ENCODE assay signal across 9 mouse cellular contexts in the genomic region with DNA sequence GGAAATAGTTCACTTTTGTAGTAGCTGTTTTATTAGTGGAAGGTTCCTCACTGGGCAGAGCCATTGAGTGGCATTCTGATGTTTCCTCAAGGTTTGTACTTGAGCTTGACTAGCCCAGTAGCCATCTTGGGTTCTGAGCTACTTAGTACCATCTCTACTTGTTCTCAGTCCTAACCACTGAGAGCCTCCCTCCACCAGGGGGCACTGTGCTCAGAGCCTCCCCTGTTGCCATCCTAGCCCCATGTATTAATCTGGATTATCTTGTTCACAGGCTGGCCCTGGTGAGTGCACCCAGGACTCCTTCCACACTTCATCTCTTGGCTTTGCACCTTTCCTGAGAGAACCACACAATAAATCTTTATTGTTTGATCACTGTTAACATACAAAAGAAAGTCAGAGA.
DNase-seq lines count a peak whose midpoint lies in the region; ATAC-seq and TF ChIP-seq lines count a peak whose summit lies in the region.
"Had no signal": no experiment of that assay in that cellular context is flagged by ENCODE, and none has a peak within 500 bp of the region (broad histone marks: within the 10 kb centered on the region; RNA-seq: fewer than 3 reads in every experiment).

No protein-coding gene starts in this region.

- H3K4me2 ChIP-seq in hindbrain, postnatal 0 days (ENCODE audit: low read depth, low read length), result no peak overlapping the region
- H3K4me2 ChIP-seq: midbrain, embryonic 12.5 days had no signal

- peak; percentile 63 for TF ChIP-seq CTCF in hindbrain, postnatal 0 days (IDR thresholded peaks at IDR 0.05; ENCODE audit: low read depth)

- H3K9ac ChIP-seq in hindbrain, postnatal 0 days (replicated peaks; ENCODE audit: low read length), result no peak overlapping the region
- H3K9ac ChIP-seq: midbrain, embryonic 12.5 days had no signal

- no peak for ATAC-seq in hindbrain, postnatal 0 days

- no peak overlapping the region for H3K4me3 ChIP-seq in hindbrain, postnatal 0 days (ENCODE audit: low read length)
- H3K4me3 ChIP-seq: midbrain, embryonic 12.5 days had no signal

- no peaks in the 10 kb centered on the region for H3K27me3 ChIP-seq in hindbrain, postnatal 0 days (ENCODE audit: insufficient read depth, low read length)

- H3K9me3 ChIP-seq in hindbrain, postnatal 0 days (ENCODE audit: low read length), result no peaks in the 10 kb centered on the region
- H3K9me3 ChIP-seq: midbrain, embryonic 12.5 days had no signal

- 0 out of 2 replicates have a peak, but pooled peaks cover 7% of the 10 kb centered on the region for H3K4me1 ChIP-seq in hindbrain, postnatal 0 days (ENCODE audit: insufficient read depth, low read length)

- peak; percentile 28 for DNase-seq in gastrocnemius, postnatal 10 days
- DNase-seq in gastrocnemius, adult 8-10 months (ENCODE audit: low spot score in 2 of 2), result no peak
- peak; percentile 35 for DNase-seq in thymus, postnatal 4 days
- DNase-seq in thymus, postnatal 10 days (ENCODE audit: low spot score in 2 of 2), result no peak
- no peak for DNase-seq in hindbrain, postnatal 0 days (ENCODE audit: low spot score)
- DNase-seq in testis, postnatal 14 days (ENCODE audit: low spot score), result peak; percentile 15
- DNase-seq in layer of hippocampus, adult 18-20 months (ENCODE audit: low spot score in 2 of 2), result no peak
- no peak for DNase-seq in right cerebral cortex, postnatal 36 days (ENCODE audit: low spot score in 2 of 2)

- H3K27ac ChIP-seq in hindbrain, postnatal 0 days, result no peak overlapping the region
- H3K27ac ChIP-seq: midbrain, embryonic 12.5 days had no signal

- no peaks in the 10 kb centered on the region for H3K36me3 ChIP-seq in hindbrain, postnatal 0 days (ENCODE audit: insufficient read depth, low read length)
- H3K36me3 ChIP-seq: midbrain, embryonic 12.5 days had no signal

Comparison
In these comparisons a context has a peak if more than half of its experiments do, and no peak if none do; other contexts are left out.
1. DNase-seq: peak in gastrocnemius, postnatal 10 days (single experiment), thymus, postnatal 4 days (single experiment) and testis, postnatal 14 days (single experiment); none in gastrocnemius, adult 8-10 months (0 of 2), thymus, postnatal 10 days (0 of 2), hindbrain, postnatal 0 days (single experiment), layer of hippocampus, adult 18-20 months (0 of 2) and right cerebral cortex, postnatal 36 days (0 of 2).